Mouse (Mus musculus) stomach, embryonic 16.5 days (tissue): Measurements from ENCODE around the gene Synpo2. TPM values are rescaled to one million over a fixed set of nuclear protein-coding genes. Genes with fewer than 3 reads are reported as not detected.

Experiments
- ATAC-seq: fragments of 200-750 bp; cut with Nextera tagmentation; 2 replicates; pipeline ENCODE4 v1.8.0; 2017; ENCODE audit warnings: moderate number of reproducible peaks, moderate TSS enrichment; ENCODE audit not compliant: insufficient read depth, low FRiP score
- H3K27ac ChIP-seq: fragments of 300-500 bp; sonication (generic); 2 replicates; pipeline ENCODE4 v1.5.1; 2014; ENCODE audit warnings: low read length
- H3K27me3 ChIP-seq: fragments of 300-500 bp; sonication (generic); 2 replicates; pipeline ENCODE4 v1.6.1; 2014; ENCODE audit warnings: low read length, control low read depth, mixed read lengths; ENCODE audit not compliant: control insufficient read depth, insufficient read depth
- H3K36me3 ChIP-seq: fragments of 300-500 bp; sonication (generic); 2 replicates; pipeline ENCODE4 v1.6.1; 2014; ENCODE audit warnings: low read length; ENCODE audit not compliant: control insufficient read depth, insufficient read depth
- H3K4me1 ChIP-seq: fragments of 300-500 bp; sonication (generic); 2 replicates; pipeline ENCODE4 v1.6.1; 2014; ENCODE audit warnings: low read length, control low read depth, mixed read lengths; ENCODE audit not compliant: control insufficient read depth, insufficient read depth
- H3K4me2 ChIP-seq: fragments of 300-500 bp; sonication (generic); 2 replicates; pipeline ENCODE4 v1.6.1; 2014; ENCODE audit warnings: low read depth, low read length, mixed read lengths
- H3K4me3 ChIP-seq: fragments of 300-500 bp; sonication (generic); replicated peaks from 2 replicates; pipeline ENCODE4 v1.5.1; 2014; ENCODE audit warnings: mild to moderate bottlenecking, low read length
- H3K9ac ChIP-seq: fragments of 300-500 bp; sonication (generic); 2 replicates; pipeline ENCODE4 v1.6.1; 2014; ENCODE audit warnings: low read length
- H3K9me3 ChIP-seq: fragments of 300-500 bp; sonication (generic); replicated peaks from 2 replicates; pipeline ENCODE4 v1.6.1; 2016; ENCODE audit warnings: low read length, control low read depth; ENCODE audit not compliant: control insufficient read depth
- WGBS: fragments of 180-500 bp; shearing (Covaris S2); extraction: QIAGEN DNeasy Blood & Tissue Kit; methylation state at CpG from one replicate; pipeline ENCODE4 v1.1.7; 2014; 5-methylcytosine and 5-hydroxymethylcytosine counted together
- polyA plus RNA-seq: library from polyadenylated mRNA; unstranded; fragments of >200 nt; fragmentation: Nextera tagmentation; extraction: Ambion mirVana; gene quantifications from 2 replicates; pipeline ENCODE4 v1.2.1, GENCODE M21; 2015

The Synpo2 gene
- polyA plus RNA-seq, 1 experiment from 2014 or later: 38.7 TPM

- H3K27me3 ChIP-seq: no peaks in the 10 kb centered on the region
- peaks cover 12% of the 10 kb centered on the region for H3K4me1 ChIP-seq
- no peak overlapping the region for H3K4me3 ChIP-seq
- no peaks in the 10 kb centered on the region for H3K36me3 ChIP-seq
- WGBS: 27% methylated on average over 13 of the region's 13 CpGs
- H3K27ac ChIP-seq: no peak overlapping the region; the same call in 1 of the 2 replicates
- H3K9me3 ChIP-seq: no peaks in the 10 kb centered on the region
- H3K4me2 ChIP-seq: no peak overlapping the region
- peak; percentile 61; the same call in 1 of the 2 replicates for ATAC-seq
- H3K9ac ChIP-seq: no peak overlapping the region
Observed at GRCm38 (mm10) chr3:123103151-123103860, 132.6 kb downstream of the Synpo2 start.

- no peak overlapping the region for H3K4me3 ChIP-seq
Observed at GRCm38 (mm10) chr3:123101761-123102160, 134.2 kb downstream of the Synpo2 start.

GRCm38 (mm10) chr3:123095111-123095510, 140.8 kb downstream of the Synpo2 start:
- WGBS: 92% methylated on average over 2 of the region's 2 CpGs
- no peak overlapping the region for H3K9ac ChIP-seq
- H3K4me2 ChIP-seq: no peak overlapping the region
- peaks cover 19% of the 10 kb centered on the region for H3K4me1 ChIP-seq
- no peak overlapping the region for H3K4me3 ChIP-seq
- no peaks in the 10 kb centered on the region for H3K9me3 ChIP-seq
- H3K27me3 ChIP-seq: no peaks in the 10 kb centered on the region
- no peak overlapping the region for H3K27ac ChIP-seq
- no peaks in the 10 kb centered on the region for H3K36me3 ChIP-seq
- ATAC-seq: no peak

More at GRCm38 (mm10) chr3:123101761-123102160, 134.2 kb downstream of the Synpo2 start:
- Histone ChIP-seq H3K4me2 (no peak overlapping the region), H3K9ac (no peak overlapping the region), H3K27ac (no peak overlapping the region), H3K36me3 (no peaks in the 10 kb centered on the region), H3K27me3 (no peaks in the 10 kb centered on the region), H3K9me3 (no peaks in the 10 kb centered on the region), H3K4me1 (no peaks in the 10 kb centered on the region)
- WGBS: 84% methylated on average over 2 of the region's 2 CpGs
- ATAC-seq: no peak

GRCm38 (mm10) chr3:123093640-123094361, 142.1 kb downstream of the Synpo2 start:
- Histone ChIP-seq H3K9me3 (no peaks in the 10 kb centered on the region), H3K36me3 (no peaks in the 10 kb centered on the region), H3K4me3 (no peak overlapping the region; the same call in 1 of the 2 replicates), H3K4me1 (peaks cover 22% of the 10 kb centered on the region), H3K9ac (no peak overlapping the region), H3K4me2 (peak overlapping the region; percentile 20), H3K27me3 (no peaks in the 10 kb centered on the region), H3K27ac (peak overlapping the region; percentile 69)
- WGBS: 43% methylated on average over 11 of the region's 11 CpGs
- 0 out of 2 replicates have a peak, but pooled peaks have one; percentile 6 for ATAC-seq

GRCm38 (mm10) chr3:123092913-123093639, 142.9 kb downstream of the Synpo2 start:
- H3K36me3 ChIP-seq: no peaks in the 10 kb centered on the region
- 36% methylated on average over 12 of the region's 12 CpGs for WGBS
- H3K27ac ChIP-seq: peak overlapping the region; percentile 69
- no peaks in the 10 kb centered on the region for H3K9me3 ChIP-seq
- no peak overlapping the region; the same call in 1 of the 2 replicates for H3K4me3 ChIP-seq
- ATAC-seq: peak; percentile 72; the same call in 1 of the 2 replicates
- no peak overlapping the region for H3K9ac ChIP-seq
- H3K4me2 ChIP-seq: peak overlapping the region; percentile 20
- peaks cover 22% of the 10 kb centered on the region for H3K4me1 ChIP-seq
- H3K27me3 ChIP-seq: no peaks in the 10 kb centered on the region

- ATAC-seq: no peak
- Histone ChIP-seq H3K9me3 (no peaks in the 10 kb centered on the region), H3K4me3 (no peak overlapping the region), H3K27ac (peak overlapping the region; percentile 25; the same call in 1 of the 2 replicates), H3K9ac (no peak overlapping the region), H3K4me2 (no peak overlapping the region), H3K27me3 (no peaks in the 10 kb centered on the region), H3K4me1 (peaks cover 22% of the 10 kb centered on the region), H3K36me3 (no peaks in the 10 kb centered on the region)
- 39% methylated on average over 6 of the region's 6 CpGs for WGBS
Observed at GRCm38 (mm10) chr3:123092442-123092841, 143.5 kb downstream of the Synpo2 start.

- no peaks in the 10 kb centered on the region for H3K36me3 ChIP-seq
- no peaks in the 10 kb centered on the region for H3K27me3 ChIP-seq
- H3K27ac ChIP-seq: peak overlapping the region; percentile 14; the same call in 1 of the 2 replicates
- H3K4me1 ChIP-seq: peaks cover 26% of the 10 kb centered on the region
- peak; percentile 25; the same call in 1 of the 2 replicates for ATAC-seq
- H3K9me3 ChIP-seq: no peaks in the 10 kb centered on the region
- no peak overlapping the region for H3K9ac ChIP-seq
- no peak overlapping the region for H3K4me2 ChIP-seq
- WGBS: 79% methylated on average over 11 of the region's 11 CpGs
- no peak overlapping the region for H3K4me3 ChIP-seq
Observed at GRCm38 (mm10) chr3:123089297-123090020, 146.5 kb downstream of the Synpo2 start.

- Histone ChIP-seq H3K4me3 (no peak overlapping the region), H3K36me3 (no peaks in the 10 kb centered on the region), H3K4me1 (peaks cover 18% of the 10 kb centered on the region), H3K9me3 (no peaks in the 10 kb centered on the region), H3K9ac (no peak overlapping the region), H3K4me2 (no peak overlapping the region), H3K27ac (no peak overlapping the region), H3K27me3 (no peaks in the 10 kb centered on the region)
- WGBS: 85% methylated on average over 5 of the region's 5 CpGs
- ATAC-seq: no peak
Observed at GRCm38 (mm10) chr3:123088284-123088683, 147.7 kb downstream of the Synpo2 start.
